Mouse (Mus musculus): ENCODE data around the gene Ppp1r27.
A peak's percentile ranks its signal among the peaks of the same experiment; 100 is the strongest.

The Ppp1r27 gene

DNA sequence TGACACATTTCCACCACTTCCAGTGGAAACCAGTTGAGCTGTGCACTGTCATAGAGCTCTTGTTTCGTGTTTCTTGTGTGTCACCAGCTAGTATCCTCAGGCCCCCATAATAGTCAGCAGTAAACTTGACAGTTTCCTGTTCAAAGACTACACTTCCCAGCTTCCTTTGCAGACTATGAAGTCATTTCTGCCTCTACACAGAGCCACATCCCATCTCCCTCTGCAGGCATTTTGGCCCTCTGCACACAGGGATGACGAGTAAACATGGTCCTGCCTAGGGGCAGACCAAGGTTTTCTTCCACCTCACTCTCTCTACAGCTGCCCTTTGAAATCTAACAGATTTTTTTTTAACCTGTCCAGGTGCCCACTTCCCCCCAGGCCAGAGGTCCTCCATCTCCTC is 3.5 kb downstream of the Ppp1r27 start:
- DNase-seq (ENCODE audit: extremely low spot score) = no peak

DNA sequence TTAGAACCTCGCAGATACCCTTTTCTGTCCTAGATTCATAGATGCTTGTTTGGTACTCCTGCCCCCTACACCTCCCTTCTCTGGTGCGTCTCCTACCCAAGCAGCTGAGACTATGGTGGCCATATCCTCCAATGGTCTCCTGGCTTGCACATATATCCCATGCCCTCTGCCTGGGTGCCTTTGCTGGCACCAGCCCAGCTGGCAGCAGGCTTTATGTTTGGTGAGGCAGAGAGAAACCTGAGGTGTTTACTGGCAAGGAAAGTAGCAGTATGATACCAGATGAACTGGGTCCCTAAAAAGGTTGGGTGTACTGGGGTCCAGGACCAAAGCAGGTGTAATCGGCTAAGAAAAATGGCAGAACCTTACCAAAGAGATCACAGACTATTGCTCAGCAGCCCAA is 5.0 kb downstream of the Ppp1r27 start:
- DNase-seq (ENCODE audit: extremely low spot score) = no peak

DNA sequence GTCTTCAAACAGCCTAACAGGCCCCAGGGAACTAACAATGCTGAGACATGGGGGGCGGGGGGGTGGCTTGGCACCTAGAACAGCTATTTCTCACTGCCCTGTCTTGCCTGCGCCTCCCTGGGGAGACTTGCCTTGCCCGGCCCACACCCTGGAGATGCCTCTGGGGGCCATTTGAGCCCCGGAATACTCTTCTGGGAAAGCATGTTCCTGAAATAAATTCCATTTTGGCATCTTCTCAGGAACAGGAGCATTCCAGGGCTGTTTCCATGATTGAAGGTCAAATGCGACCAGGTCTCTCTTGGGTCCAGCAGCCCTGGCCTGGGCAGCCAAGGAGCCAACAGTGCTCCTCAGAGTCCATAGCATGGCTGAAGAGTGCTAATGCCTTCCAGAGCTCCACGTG is 8.6 kb downstream of the Ppp1r27 start:
- DNase-seq (ENCODE audit: extremely low spot score) = no peak

DNA sequence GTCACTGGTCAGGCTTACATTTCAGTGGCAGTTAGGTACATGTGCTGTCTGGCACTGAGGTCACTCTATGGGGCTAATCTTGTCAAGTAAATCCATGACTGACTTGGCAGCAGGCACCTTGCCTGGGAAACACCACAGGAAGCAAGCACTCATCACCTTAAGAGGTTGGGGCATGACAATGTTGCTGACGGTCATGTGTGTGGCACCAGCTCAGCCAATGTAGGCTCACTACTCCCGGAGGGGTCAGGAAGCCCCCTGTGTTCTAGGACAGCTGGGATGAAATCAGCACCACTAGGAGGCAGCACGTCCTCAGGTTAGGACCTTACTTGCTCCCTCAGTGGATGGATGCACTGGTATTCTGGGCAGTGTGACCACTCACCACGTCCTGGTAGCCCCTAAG is 9.0 kb downstream of the Ppp1r27 start:
- DNase-seq (ENCODE audit: extremely low spot score) = no peak

DNA sequence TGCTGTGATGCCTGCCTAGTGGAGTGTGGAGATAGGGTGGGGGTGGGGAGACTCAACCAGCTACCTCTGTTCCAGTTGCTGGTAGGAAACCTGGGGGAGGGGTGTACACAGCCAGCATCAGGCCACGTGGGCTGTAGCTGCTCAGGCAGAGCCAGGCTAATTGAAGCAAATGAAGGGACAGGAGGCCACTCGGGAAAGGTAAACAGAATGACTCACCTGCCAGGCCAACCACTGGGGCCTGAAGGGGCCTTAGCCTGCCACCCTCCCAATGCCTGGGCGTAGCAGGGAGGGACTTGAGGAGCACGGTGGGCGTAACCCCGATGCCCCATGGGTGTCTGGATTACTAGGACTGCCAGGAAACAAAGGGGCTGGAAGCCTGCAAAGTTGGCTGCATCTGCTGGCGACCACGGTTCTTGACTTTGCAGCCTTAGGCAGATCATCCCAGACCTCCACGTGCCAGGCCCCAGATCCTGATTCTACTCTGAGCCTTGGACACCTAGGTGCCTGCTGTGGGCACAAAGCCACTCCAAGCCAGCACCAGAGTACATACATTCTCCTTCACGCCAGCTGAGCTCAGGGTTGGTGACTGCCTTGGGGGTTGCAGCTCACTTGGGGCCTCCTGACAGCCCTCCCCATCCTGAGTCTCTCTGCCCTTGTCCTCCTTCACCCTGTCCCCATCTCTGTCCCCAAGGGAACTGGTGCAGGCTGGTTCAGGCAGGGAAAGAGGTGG is 11.5 kb downstream of the Ppp1r27 start:
- peak; percentile 49 for DNase-seq (ENCODE audit: extremely low spot score)

DNA sequence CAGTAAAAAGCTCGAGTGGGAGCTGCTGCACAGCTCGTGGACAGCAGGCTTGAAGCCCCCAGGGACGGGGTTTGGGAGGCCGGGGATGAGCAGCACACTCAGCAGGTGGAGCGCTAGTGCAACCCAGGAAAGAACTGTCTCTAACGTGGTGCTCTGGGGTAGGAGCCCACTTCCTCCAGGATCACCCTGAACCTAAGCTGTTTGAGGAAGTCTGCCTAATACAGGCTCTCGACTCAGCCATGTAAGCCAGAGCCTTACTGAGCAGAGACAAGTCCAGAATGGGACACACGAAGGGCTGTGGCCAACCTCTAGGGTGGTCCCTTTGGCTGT is 12.0 kb downstream of the Ppp1r27 start:
- no peak for DNase-seq (ENCODE audit: extremely low spot score)

DNA sequence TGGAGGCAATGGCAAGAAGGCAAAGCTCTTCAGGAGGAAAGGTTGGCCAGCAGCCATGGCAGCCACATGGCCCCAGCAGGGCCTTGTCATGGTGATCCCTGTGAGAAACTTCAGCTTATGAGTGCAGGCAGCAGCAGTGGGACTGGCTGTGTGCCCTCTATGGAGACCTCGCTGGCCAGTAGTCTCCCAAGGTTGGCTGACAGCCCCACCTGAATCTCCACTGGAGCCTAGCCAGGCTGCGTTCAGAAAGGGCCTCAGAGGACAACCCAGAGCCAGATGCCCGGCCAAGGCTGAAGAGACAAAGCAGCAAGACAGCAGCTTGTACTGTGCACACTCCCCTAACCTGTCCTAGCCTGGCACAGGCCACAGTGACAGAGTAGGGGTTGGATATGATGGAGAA is 12.4 kb downstream of the Ppp1r27 start:
- no peak for DNase-seq (ENCODE audit: extremely low spot score)

DNA sequence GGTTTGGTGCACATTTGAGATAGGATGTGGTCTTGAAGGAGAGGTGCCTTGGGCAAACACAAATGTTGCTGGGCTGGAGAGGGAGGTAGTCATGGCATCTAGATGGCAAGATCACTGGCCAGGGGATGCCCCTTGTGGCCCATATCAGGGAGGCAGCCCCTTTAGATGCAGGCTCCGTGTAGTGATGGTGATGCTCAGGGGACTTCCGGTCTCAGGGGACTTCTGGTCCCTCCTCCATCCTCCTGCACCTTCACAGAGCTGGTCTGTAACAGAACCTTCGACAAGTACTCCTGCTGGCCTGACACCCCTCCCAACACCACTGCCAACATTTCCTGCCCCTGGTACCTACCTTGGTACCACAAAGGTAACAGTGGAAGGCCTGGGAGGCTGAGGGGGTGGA is 15.1 kb downstream of the Ppp1r27 start:
- no peak for DNase-seq (ENCODE audit: extremely low spot score)

DNA sequence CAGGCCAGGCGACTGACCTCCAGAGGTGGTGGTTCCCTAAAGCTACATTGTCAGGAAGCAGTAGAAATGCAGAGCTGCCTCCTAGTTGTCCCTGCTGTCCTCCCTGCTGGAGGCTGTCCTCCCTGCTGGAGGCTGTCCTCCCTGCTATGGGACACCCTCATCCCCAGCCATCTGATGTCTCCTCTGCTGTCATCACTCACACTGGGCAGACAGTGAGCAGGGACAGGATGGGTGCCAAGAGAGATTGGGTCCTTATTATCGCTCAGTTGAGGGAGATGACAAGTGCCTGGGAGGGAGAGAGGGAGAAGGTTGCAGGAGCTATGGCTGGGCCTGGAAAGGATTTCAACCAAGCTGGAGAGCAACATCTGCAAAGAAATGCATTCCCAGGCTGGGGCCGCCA is 15.8 kb downstream of the Ppp1r27 start:
- no peak for DNase-seq (ENCODE audit: extremely low spot score)

DNA sequence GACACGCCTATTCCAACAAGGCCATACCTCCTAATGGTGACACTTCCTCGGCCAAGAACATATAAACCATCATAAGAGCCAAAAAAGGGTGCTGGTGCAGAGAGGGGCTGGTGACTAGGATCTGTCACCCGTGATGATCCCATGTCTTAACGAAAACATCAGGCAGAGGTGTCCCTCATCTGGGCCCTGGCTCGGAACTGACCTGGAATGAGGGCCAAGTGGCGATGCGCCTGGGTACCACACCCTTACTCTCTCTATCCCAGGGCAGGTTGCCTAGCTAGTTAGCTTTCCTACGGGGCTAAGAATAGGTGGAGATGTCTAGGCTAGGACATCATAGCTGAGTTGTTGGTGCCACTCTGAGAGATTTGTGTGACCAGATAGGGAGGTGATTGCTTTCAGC is 16.8 kb downstream of the Ppp1r27 start:
- DNase-seq (ENCODE audit: extremely low spot score) = no peak

DNA sequence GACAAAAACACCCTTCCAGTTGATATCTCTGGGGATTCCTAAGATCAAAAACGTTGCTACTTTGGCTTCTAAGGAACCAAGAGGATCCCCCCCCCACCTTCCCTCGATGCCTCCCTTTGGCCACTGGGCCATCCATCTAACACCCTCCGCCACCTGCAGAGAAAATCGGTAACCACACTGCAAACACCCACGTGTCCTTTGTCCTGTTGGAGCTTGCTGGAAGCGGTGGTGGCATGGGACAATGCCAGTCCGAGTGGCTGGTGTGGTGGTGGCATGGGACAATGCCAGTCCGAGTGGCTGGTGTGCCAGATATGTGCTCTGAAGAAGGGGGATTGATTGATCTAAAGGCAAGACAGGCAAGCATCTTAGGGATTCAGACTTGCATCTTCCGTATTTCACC is 19.3 kb downstream of the Ppp1r27 start:
- no peak for DNase-seq (ENCODE audit: extremely low spot score)

DNA sequence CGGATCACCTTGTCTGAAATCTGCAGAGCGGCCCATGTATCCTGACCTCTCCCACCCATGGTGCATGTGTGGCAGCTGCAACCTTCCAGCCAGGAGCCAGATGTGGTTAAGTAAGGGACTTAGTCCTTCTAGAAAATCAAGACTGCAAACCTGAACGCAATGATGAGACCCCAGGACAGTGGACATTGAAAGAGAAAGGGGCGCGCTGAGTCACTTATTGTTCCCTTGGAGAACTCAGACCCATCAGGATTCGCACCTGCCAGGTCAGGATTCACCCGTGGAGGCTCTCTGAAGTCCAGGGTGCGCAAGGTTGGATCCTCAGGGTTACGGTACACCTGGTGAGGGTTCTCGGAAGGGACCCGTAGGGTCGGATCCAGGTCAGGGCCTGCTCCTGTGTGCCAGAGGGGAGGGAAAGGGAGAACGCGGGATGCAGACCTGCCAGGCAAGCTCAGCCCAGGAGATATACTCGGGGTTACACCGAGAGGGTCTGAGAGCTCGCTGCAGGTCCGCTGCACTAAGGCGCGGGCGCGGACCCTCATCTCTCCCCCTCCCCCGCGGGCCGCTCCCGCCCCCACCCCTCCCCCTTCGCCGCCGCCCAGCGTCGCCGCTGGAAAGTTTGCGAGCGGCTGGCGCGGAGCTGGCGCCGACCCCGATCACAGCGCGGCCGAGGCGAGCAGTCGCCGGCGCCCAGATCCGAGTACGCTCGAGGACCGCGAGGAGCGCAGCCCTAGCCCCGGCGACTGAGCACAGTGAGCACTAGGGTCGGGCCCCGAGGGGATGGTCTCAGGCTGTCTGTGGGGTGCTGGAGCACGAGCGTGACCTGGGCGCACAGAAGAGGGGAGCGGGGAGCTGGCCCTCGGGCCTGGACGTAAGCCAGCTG is 20.6 kb downstream of the Ppp1r27 start, which contains the start of gene Gcgr:
TSS of gene Gcgr (plus strand) at position 615 of the 880 bp plus-strand sequence.
- peak; percentile 46 for DNase-seq (ENCODE audit: extremely low spot score)

DNA sequence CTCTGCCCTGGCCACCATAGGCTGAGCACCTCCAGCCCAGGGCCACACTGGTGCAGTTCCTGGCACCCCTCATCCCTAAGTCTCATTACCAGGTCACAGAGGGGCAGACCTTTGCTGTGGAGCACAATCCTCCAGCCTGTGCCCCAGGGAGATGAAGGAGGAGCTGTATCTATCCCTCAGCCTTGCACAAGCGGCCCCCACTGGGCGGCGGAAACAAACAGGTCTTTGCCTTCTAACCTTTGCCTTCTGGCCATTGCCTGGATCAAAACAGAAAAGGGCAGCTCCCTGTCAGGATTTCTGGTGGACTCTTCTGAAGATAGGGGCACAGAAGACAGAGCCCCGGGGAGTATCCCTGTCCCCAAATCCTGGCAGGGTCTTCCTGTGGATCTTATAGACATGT is 22.0 kb downstream of the Ppp1r27 start:
- no peak for DNase-seq (ENCODE audit: extremely low spot score)

DNA sequence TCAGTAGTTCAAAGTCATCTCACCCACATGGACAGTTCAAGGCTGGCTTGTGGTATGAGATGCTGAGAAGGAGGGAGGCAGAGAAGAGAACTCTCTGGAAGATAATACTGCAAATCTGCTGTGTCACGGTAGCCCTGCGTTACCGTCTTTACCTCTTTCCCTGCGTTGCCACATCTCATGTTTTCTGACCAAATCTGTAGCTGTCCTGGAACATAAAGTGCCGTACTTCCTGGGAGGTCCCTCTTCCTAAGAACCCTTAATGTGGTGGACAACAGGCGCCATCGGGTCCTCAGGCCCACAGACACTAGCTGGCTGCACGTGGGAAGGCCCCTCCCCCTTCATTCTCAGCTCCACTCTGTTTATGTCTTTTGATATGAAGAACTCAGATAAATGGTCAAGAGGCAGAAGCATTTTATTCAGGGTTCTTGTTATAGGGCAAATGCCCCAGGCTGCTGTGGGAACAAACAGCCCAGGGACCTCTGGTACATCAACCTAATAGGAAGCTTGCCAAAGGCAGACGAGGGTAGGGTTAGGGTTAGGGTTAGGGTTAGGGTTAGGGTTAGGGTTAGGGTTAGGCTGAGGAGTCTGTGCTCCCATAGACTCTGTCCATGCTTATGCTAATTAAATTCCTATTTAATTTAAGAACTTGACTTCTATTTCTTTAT is 23.1 kb downstream of the Ppp1r27 start:
- DNase-seq (ENCODE audit: extremely low spot score) = no peak

DNA sequence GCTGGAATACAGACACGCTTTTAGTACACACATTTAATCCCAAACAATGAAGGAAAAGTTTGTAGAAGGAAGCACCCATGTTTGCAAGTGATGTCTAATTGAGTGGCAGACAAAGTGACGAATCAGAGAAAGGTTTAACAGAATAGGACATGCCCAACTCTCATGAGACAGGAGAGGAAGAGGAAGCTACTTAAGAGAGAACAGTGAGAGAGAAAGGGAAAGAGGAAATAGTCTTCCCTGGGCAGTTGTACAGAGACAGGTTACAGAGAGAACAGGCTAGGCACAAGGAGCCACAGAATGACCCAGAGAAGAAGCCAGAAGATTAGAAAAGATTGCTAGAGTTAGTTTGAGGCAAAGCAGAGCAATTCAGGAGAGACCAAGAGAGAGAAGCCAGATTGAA is 25.0 kb downstream of the Ppp1r27 start:
- DNase-seq (ENCODE audit: extremely low spot score) = no peak

DNA sequence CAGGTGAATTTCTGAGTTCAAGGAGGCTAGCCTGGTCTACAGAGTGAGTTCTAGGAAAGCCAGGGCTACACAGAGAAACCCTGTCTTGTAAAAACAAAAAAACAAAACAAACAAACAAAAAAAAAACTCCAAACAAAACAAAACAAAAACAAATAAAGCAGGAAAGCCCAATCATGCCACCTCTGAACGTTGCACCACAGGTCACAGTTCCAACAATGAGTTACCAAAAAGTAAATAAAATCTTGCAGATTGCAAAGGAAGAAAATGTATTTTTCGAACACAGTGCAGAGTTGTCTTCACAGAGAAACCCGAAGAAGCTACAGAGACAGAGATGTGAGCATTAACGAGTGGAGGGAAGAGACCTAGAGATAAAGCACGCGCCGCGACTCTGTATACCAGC is 28.4 kb downstream of the Ppp1r27 start:
- no peak for DNase-seq (ENCODE audit: extremely low spot score)

DNA sequence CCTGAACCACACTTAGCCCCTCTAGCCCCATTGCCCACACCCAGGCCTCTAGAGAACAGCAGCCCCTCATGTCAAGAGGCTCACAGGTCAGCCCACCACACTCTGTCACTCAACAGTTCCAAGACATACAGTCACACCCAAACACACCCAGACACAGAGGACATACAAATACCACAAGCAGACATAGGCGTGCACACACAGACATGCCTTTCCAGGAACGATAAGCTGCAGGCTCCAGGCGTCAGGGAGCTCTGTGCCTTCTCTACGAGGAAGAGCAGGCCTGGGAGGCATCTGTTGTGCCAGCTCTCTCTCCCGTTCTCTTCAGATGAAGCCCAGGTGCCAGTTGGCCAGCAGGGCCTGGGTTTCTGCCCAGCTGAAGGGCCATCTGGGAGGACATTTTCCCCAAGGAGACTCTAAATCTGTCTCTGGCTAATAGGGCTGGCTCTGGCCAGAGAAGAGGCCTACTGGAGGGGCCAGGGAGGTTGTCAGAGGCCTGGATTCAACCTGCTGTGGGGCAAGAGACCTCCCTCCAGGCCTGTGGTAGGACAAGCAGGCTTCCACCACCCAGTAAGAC is 29.9 kb downstream of the Ppp1r27 start:
- DNase-seq (ENCODE audit: extremely low spot score) = no peak

DNA sequence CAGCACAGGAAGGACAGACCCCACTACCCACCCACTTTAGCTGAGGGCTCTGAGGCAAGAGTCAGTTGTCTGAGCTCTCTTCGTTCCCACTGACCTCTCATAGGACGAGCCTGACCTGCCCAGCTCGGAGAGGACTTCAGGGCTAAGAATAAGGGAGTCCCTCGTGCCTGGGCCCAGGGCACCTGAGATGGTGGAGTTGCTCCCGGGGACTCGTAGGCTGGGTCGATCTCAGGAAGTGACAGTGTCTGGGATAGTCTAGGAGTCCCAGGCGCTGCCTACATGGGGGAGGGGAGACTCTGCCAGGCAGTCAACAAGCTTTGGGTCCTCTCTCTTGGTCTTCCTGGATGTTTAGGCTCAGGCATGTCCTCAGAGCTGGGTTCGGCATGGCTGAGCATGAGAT is 30.4 kb downstream of the Ppp1r27 start:
- no peak for DNase-seq (ENCODE audit: extremely low spot score)

DNA sequence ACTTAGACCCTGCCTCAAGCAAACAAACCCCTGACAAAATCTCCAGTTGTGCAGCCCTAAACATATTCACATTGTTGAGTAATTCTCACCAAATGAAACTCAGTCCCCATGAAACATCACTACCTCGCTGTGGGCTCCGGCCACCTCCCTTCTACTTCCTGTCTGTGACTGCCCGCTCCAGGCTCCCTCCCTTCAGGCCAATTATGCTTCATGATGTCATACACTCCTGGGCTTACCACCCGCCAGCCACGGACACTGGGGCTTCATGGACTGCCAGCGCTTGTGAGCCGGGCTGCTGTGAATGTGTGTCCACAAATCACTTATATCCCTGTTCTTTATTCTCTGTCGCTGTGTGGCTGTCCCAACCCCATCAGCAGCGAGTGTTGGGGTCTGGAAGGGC is 31.2 kb downstream of the Ppp1r27 start:
- no peak for DNase-seq (ENCODE audit: extremely low spot score)

DNA sequence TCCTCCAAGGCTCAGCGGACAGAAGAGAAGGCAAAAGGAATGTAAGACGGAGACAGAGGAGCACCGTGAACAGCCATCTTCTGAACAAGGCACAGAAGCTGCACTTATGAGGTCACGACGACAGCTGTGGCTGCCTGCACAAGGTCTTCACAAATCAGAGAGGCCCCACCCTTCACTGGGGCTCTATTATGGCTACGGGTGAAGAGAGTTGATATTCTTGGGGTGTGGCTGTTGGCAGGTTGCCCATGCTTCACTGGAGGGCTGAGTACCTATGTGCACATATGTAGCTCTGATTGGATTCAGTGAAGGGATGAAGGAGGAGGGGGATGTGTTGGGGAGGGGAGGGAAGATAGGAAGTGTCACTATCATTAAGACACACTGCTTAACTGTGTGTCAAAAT is 32.4 kb downstream of the Ppp1r27 start:
- DNase-seq (ENCODE audit: extremely low spot score) = no peak

DNA sequence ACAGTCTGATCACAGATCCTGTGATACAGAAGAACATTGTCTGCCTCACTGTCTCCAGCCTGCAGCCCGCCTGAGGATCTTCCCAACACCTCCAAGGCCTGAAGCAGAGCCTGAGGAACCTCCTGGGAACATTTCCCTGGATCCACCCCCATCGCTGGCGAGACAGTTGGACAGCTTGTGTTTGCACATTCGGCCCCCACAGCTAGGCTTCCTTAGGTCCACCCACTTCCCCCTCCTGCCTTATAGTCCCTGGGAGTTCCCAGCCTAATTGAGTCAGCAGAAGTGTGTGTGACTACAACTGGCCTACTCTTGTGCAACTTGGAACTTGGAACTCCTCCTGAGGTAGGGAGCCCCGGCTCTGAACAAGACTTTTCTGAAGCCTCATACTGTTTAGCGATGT is 32.9 kb downstream of the Ppp1r27 start:
- DNase-seq (ENCODE audit: extremely low spot score) = no peak

DNA sequence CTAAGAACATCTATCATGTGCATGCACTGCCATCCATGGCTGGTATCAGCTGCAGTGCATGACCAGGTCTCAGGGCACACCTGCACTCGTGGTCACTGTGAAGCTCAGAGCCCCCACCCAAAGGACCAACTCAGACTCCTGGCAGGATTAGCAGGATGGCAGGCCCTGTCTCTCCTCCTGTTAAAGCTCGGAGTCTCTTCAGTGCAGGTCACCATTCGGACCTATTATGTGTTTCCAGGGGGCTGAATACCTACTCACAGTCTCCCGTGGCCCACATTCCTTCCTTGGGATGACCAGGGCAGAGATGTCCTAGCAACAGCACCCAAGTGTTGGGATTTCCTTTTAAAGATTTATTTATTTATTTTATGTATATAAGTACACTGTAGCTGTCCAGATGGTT is 33.8 kb downstream of the Ppp1r27 start:
- DNase-seq (ENCODE audit: extremely low spot score) = no peak

DNA sequence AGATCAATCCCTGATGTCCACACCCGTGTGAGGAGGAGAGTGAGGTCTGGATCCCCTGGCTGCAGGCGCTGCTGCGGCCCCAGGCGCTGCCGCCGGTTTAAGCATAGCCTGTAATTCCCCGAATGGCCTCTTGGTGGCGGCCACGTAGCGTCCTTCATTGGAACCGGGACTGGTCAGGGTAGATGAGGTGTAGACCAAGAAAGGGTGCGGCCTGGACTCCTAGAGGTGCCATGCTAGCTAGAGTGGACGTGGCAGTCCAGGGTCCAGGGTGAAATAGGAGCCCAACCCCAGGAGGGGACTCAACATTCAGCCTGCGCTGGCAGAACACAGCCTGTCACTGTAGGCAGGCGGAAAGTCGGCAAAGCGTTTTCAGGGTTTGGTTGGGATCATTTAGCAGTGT is 35.3 kb downstream of the Ppp1r27 start:
- peak; percentile 87 for DNase-seq (ENCODE audit: extremely low spot score)

Measured in embryo, embryonic 9.5 days (tissue).